Mouse (Mus musculus): Measurements from ENCODE around the gene Sys1. TPM values are rescaled to one million over a fixed set of nuclear protein-coding genes. Genes with fewer than 3 reads are reported as not detected.

Gene Sys1
- polyA plus RNA-seq, 1 experiment from 2014 or later, result 65.8 TPM

DNA sequence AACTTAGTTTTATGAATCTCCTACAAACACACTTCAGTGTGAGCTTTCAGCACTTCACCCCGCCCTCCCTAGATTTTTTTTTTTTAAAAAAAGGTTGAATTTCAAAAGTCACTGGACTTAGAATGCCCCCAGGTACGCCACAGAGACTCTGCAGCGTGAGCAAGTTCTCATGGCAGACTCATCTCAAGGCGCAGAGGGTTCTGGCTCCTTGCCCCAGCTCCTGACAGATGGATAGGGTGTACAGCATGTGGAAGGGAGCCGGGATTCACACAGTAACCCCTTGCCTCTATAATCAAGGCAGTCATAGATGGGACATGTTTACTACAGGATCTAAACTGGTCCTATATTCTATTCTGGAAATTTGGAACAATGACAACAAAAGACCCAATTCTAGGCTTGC lies 31.4 kb upstream of the Sys1 start:
- no peaks in the 10 kb centered on the region for H3K9me3 ChIP-seq
- H3K4me2 ChIP-seq, result no peak overlapping the region
- no peaks in the 10 kb centered on the region for H3K27me3 ChIP-seq
- no peak overlapping the region for H3K9ac ChIP-seq
- 67% methylated on average over 5 of the region's 5 CpGs for WGBS
- peaks cover 8% of the 10 kb centered on the region for H3K4me1 ChIP-seq
- H3K36me3 ChIP-seq, result peaks cover 50% of the 10 kb centered on the region
- no peak for ATAC-seq (ENCODE audit: borderline replicate concordance, extremely low read depth, low FRiP score, low TSS enrichment)
- H3K4me3 ChIP-seq, result no peak overlapping the region
- H3K27ac ChIP-seq, result no peak overlapping the region

DNA sequence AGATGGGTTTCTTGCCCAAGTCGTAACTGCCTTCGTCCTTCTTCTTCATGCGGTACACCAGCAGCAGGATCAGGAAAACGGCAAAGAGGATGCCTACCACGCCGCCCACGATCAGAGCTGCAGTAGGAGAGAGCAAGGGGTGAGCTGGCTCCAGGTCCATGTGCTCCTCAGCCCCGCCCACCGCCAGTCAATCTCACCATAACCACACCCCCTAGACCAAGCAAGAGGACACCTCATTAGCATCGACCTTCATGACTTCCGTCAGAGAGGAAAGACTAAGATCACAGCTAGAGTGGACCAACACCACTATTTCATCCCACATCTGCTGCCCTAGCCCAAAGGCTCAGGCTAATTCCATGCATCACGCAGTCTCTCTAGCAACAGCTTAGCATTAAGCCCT lies 30.6 kb upstream of the Sys1 start:
- Histone ChIP-seq H3K4me2 (no peak overlapping the region), H3K4me1 (peaks cover 15% of the 10 kb centered on the region), H3K4me3 (no peak overlapping the region), H3K9me3 (no peaks in the 10 kb centered on the region), H3K36me3 (peaks cover 50% of the 10 kb centered on the region), H3K9ac (no peak overlapping the region), H3K27me3 (no peaks in the 10 kb centered on the region), H3K27ac (no peak overlapping the region)
- WGBS, result 29% methylated on average over 12 of the region's 12 CpGs
- ATAC-seq (ENCODE audit: borderline replicate concordance, extremely low read depth, low FRiP score, low TSS enrichment), result 0 out of 2 replicates have a peak, but pooled peaks have one; percentile 10

DNA sequence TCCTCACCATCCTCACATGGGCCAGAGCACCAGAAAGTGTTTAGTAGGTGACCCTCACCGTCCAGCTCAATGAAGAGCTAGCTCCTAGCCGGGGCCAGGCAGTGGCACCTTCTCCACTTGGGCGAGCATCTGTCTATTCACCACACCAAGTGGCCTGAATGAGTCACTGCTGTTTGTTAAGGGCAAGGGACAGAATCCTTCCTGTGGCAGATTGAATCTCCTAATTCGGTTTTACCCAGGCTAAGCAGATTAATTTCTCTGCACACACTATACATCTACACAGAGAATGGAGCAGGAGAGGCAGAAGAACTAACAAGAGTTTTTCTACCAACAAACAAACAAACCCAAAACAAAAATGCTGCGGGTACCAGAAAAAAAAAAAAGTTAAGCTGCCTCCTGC lies 29.8 kb upstream of the Sys1 start:
- Histone ChIP-seq H3K9ac (no peak overlapping the region), H3K27ac (no peak overlapping the region), H3K9me3 (no peaks in the 10 kb centered on the region), H3K27me3 (no peaks in the 10 kb centered on the region), H3K4me3 (no peak overlapping the region), H3K4me2 (no peak overlapping the region), H3K4me1 (peaks cover 23% of the 10 kb centered on the region), H3K36me3 (peaks cover 50% of the 10 kb centered on the region)
- ATAC-seq (ENCODE audit: borderline replicate concordance, extremely low read depth, low FRiP score, low TSS enrichment), result no peak
- WGBS, result 78% methylated on average over 5 of the region's 5 CpGs

- Histone ChIP-seq H3K9ac (no peak overlapping the region), H3K9me3 (no peaks in the 10 kb centered on the region), H3K27ac (no peak overlapping the region), H3K36me3 (peaks cover 49% of the 10 kb centered on the region), H3K4me2 (no peak overlapping the region), H3K4me1 (peaks cover 38% of the 10 kb centered on the region), H3K4me3 (no peak overlapping the region), H3K27me3 (no peaks in the 10 kb centered on the region)
- no peak for ATAC-seq (ENCODE audit: borderline replicate concordance, extremely low read depth, low FRiP score, low TSS enrichment)
- 44% methylated on average over 5 of the region's 5 CpGs for WGBS
Observed at GRCm38 (mm10) chr2:164428451-164428850, 28.3 kb upstream of the Sys1 start.

- Histone ChIP-seq H3K27ac (0 out of 2 replicates have a peak overlapping the region, but pooled peaks have one; percentile 12), H3K9ac (no peak overlapping the region), H3K4me3 (no peak overlapping the region), H3K9me3 (no peaks in the 10 kb centered on the region), H3K4me2 (no peak overlapping the region), H3K27me3 (no peaks in the 10 kb centered on the region), H3K4me1 (peaks cover 53% of the 10 kb centered on the region), H3K36me3 (peaks cover 36% of the 10 kb centered on the region)
- WGBS, result 54% methylated on average over 15 of the region's 15 CpGs
- no peak for ATAC-seq (ENCODE audit: borderline replicate concordance, extremely low read depth, low FRiP score, low TSS enrichment)
Observed at GRCm38 (mm10) chr2:164429881-164430615, 26.7 kb upstream of the Sys1 start.

- Histone ChIP-seq H3K4me2 (peak overlapping the region; percentile 26; the same call in 1 of the 2 replicates), H3K9me3 (no peaks in the 10 kb centered on the region), H3K4me3 (no peak overlapping the region), H3K4me1 (peaks cover 59% of the 10 kb centered on the region), H3K36me3 (peaks cover 30% of the 10 kb centered on the region), H3K27me3 (no peaks in the 10 kb centered on the region), H3K27ac (0 out of 2 replicates have a peak overlapping the region, but pooled peaks have one; percentile 15), H3K9ac (no peak overlapping the region)
- WGBS, result 9% methylated on average over 7 of the region's 7 CpGs
- ATAC-seq (ENCODE audit: borderline replicate concordance, extremely low read depth, low FRiP score, low TSS enrichment), result no peak; the same call in 1 of the 2 replicates
Observed at GRCm38 (mm10) chr2:164430697-164431096, 26.1 kb upstream of the Sys1 start.

GRCm38 (mm10) chr2:164431676-164432465 lies 24.9 kb upstream of the Sys1 start:
- Histone ChIP-seq H3K4me1 (peaks cover 66% of the 10 kb centered on the region), H3K27me3 (no peaks in the 10 kb centered on the region), H3K9me3 (no peaks in the 10 kb centered on the region), H3K4me2 (peak overlapping the region; percentile 25), H3K4me3 (no peak overlapping the region), H3K27ac (peak overlapping the region; percentile 71), H3K36me3 (peaks cover 25% of the 10 kb centered on the region), H3K9ac (no peak overlapping the region)
- ATAC-seq (ENCODE audit: borderline replicate concordance, extremely low read depth, low FRiP score, low TSS enrichment), result no peak
- 45% methylated on average over 9 of the region's 9 CpGs for WGBS

DNA sequence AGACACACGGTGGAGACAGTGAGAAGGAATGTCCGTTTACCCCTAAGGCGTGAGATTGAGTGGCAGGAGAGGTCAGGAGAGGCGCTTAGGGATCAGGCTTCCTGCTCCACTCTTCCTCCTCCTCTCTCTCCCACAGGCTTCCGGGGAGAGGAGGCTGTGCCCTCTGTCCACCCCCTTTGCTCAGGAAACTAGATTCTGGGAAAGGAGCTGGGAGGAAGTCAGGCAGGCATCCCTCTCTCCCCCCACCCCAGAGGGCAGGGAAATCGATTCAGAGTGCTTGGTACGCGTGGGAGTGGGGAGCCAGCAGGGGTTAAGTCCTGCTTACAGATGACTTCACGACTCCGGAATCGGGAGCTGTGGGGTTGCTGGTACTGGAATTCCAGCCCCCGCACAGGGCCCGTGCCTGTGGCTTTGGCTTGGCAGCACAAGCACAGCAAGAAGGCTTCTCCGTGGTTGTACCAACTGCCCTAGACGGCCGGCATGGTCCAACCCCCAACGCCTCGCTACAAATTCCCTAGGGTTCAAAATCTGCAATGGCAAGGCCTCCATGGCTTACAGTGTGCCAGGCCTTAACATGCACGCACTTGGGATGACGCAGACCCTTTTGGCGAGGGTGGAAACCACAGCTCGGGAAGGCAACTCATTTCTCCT lies 24.1 kb upstream of the Sys1 start:
- 0 out of 2 replicates have a peak overlapping the region, but pooled peaks have one; percentile 15 for H3K9ac ChIP-seq
- H3K27me3 ChIP-seq, result no peaks in the 10 kb centered on the region
- peaks cover 20% of the 10 kb centered on the region for H3K36me3 ChIP-seq
- 0 out of 2 replicates have a peak, but pooled peaks have one; percentile 21 for ATAC-seq (ENCODE audit: borderline replicate concordance, extremely low read depth, low FRiP score, low TSS enrichment)
- peak overlapping the region; percentile 71 for H3K27ac ChIP-seq
- H3K9me3 ChIP-seq, result no peaks in the 10 kb centered on the region
- peaks cover 74% of the 10 kb centered on the region for H3K4me1 ChIP-seq
- H3K4me3 ChIP-seq, result no peak overlapping the region; the same call in 1 of the 2 replicates
- peak overlapping the region; percentile 25 for H3K4me2 ChIP-seq
- WGBS, result 23% methylated on average over 22 of the region's 22 CpGs

DNA sequence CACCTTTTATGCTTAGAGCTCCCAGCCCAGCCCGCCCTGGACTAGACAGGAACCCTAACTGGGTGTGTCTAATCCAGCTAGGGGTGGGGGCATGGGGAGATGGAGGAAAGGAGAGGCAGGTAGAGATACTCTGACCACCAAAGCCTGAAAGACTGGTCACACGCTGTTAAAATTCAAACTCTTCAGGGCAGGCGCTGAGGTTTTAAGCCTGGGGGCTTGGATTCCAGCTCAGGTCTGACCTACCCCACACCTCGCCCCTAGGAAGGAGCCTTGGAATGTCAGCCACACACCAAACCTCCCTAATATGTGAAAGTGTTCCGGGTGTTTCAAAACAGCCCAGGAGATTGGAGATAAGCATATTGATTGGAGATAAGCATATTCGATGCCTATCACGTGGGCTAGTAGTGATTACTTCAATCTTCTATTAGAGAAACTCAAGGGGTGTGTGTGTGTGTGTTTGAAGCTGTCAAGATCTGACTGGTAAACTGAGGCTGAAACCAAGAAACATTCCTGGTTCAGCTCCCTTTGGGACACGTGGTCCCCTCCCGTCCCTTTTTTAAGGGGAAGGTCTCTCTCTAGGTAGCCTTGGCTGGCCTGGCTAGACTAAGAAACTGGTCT lies 23.4 kb upstream of the Sys1 start:
- H3K4me2 ChIP-seq, result peak overlapping the region; percentile 25
- no peaks in the 10 kb centered on the region for H3K9me3 ChIP-seq
- H3K4me3 ChIP-seq, result no peak overlapping the region
- no peak overlapping the region for H3K9ac ChIP-seq
- 63% methylated on average over 9 of the region's 9 CpGs for WGBS
- no peak for ATAC-seq (ENCODE audit: borderline replicate concordance, extremely low read depth, low FRiP score, low TSS enrichment)
- no peaks in the 10 kb centered on the region for H3K27me3 ChIP-seq
- peaks cover 79% of the 10 kb centered on the region for H3K4me1 ChIP-seq
- peak overlapping the region; percentile 71; the same call in 1 of the 2 replicates for H3K27ac ChIP-seq
- H3K36me3 ChIP-seq, result peaks cover 13% of the 10 kb centered on the region

GRCm38 (mm10) chr2:164434681-164435080 lies 22.1 kb upstream of the Sys1 start:
- Histone ChIP-seq H3K4me3 (no peak overlapping the region), H3K27me3 (no peaks in the 10 kb centered on the region), H3K36me3 (no peaks in the 10 kb centered on the region), H3K27ac (no peak overlapping the region), H3K4me1 (peaks cover 92% of the 10 kb centered on the region), H3K9me3 (no peaks in the 10 kb centered on the region), H3K9ac (no peak overlapping the region), H3K4me2 (no peak overlapping the region)
- no peak for ATAC-seq (ENCODE audit: borderline replicate concordance, extremely low read depth, low FRiP score, low TSS enrichment)
- 42% methylated on average over 3 of the region's 3 CpGs for WGBS

All from lung, embryonic 15.5 days (tissue).